Mouse (Mus musculus) kidney, postnatal 4 days (tissue): ENCODE data around the gene Thbs1.
A peak's percentile ranks its signal among the peaks of the same experiment; 100 is the strongest.

Experiments
- DNase-seq, 2 experiments: peaks; one replicate each; pipeline ENCODE4 v3.0.0; 2021; ENCODE audit warnings: mixed read lengths in 2 of 2

Gene Thbs1

DNA sequence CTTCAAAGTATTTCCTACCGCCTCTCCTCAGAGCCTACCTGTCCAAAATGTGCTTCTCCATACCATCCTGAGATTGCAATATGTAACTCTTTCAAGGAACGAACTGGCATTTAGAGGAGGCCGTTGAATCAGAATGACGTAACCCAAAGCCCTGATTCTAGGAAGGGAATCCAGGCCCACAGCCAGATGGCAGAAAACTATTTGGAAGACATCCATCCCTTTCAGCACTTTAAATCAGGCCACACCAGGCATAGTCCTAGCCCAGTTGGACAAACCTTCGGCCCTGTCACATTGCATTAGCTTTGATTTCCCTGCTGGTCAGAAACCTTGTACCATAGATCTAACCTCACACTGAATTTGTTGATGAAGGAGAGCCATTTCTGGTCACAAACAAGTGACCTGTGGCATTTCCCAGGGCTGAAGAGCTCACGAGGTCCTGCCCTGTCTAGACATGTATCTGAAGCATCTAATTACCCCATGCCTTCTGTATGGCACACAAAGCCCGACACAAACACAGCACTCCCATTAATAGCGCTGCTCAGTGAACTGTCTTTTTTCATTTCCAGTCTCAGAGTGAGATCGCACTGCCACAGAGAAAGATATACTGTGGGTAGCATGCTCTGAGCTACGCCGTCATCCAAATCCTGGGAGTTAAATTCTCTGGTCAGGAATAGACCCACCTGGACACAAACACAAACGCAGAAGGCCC is 38.3 kb downstream of the Thbs1 start:
- peak; percentile 34 to 44 for DNase-seq

DNA sequence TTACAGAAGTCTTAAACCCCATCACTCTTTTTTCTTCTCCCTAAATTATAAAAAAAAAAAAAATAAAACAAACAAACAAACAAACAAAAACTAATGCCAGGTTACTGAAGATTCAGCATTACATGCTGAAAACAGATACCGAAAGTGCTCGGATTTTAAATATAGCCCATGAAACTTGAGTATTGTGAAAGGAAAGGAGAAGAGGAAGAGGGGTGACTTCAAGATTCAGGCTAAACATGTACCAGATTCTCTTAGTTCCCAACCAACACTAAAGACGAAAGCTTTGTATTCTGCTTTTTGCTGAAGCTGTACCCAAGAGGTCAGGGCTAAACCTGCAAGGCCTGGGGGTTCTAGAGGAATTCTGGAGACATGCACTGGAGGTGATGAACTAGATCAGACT is 46.4 kb downstream of the Thbs1 start:
- DNase-seq, result no peak

DNA sequence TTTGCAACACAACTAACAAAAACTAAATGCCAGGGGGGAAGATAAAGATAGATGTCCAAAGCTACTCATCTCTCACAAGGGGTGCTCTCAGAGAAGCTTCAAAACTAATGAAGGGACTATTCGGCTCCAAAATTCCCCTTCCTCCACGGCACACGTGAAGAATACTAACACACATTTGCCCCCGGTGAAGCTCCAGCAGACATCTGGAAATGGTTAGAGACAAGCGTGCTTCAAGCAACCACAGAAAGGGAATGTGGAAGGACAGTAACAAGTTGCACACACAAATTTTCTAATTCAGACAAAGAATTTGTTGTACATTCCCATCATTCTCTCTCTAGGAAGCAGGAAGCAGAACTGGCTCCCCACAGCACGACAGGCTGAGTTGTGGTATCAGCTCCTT is 47.5 kb downstream of the Thbs1 start:
- no peak for DNase-seq

DNA sequence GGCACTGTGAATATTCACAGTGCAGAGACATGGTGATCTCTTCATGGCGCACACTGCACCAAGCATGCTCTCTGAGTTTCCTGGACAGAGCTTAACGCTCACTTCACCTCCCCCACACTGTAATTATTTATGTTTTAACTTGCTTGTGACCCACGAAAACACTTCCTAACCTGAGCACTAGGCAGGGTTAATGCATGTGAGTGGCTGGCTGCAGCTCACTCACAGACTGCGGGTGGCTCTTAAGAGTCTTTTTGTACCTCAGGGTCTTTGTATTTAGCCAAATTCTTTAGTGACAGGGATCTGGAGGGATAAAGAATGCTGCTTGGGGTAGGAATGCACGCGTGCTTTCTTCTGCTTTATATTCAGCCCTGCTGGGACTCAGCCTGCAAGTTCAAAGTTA is 48.9 kb downstream of the Thbs1 start:
- no peak for DNase-seq

- DNase-seq, result no peak
Observed at GRCm38 (mm10) chr2:118160991-118161390, 49.3 kb downstream of the Thbs1 start.

DNA sequence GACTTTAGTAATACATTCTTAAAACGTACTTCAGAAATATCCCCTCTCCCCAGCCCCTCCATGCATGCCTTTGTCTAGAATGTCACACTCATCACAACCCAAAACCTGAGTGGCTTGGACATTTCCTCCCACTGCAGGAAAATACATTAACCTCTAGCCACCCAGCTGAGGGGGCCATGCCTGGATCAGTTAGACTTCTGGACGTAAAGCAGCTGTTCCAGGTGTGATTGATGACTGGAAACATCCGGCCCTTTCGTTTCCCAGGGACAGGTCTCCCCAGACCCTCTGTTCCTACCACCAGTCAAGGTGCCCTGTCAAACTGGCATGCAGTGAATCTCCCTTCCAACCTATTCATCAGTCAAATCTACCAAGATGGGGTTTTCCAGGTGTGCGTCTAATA is 50.8 kb downstream of the Thbs1 start:
- no peak for DNase-seq

- no peak for DNase-seq
Observed at GRCm38 (mm10) chr2:118164137-118164536, 52.5 kb downstream of the Thbs1 start.

DNA sequence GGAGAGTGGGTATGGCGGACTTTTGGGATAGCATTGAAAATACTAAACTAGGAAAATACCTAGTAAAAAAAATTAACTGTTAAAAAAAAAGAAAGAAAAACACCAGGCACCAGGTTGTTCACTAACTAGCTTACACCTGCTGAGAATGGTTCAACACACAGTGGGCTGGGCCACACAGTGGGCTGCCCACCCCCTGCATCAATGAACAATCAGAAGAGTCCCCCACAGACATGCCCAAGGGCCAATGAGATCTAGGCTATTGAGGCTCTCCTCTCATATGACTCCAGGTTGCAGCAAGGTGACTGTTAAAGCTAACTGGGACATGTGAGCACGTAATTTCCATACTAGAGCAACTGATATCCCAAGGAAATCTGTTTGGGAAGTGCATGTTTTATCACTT is 54.0 kb downstream of the Thbs1 start:
- DNase-seq, result no peak

DNA sequence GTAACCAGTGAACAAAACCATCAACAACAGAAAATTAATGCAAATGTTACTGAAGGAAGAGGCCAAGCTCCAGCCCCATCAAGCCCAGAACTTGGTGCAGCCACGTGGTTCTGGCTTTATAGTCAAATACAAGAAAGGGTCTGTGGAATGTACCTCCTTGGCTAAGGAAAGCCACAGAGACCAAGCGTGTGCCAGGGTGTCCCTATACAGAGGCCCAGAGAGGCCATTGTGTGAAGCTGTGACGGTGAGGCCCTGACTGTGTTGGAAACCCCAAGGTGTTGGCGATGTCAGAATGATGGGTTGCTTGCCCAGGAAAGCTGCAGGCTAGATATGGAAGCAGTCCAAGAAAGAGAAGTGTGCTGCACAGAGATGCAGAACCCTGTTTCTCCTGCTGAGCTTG is 56.1 kb downstream of the Thbs1 start:
- no peak for DNase-seq

DNA sequence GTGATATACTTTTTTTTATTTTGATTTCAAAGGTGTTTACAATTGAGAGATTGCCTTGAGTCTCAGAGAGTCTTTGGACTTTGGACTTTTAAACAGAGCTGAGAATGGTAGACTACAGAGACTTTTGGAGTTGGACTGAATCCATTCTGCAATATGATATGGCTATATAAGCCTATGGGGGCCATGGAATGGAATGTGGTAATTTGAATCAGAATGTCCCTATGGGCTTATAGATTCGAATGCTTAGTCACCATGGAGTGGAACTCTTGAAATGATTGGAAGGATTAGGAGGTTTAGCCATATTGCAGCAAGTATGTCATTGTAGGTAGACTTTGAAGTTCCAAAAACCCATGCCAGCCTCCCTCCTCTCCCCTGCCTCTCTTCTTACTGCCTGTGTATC is 56.5 kb downstream of the Thbs1 start:
- DNase-seq, result no peak

DNA sequence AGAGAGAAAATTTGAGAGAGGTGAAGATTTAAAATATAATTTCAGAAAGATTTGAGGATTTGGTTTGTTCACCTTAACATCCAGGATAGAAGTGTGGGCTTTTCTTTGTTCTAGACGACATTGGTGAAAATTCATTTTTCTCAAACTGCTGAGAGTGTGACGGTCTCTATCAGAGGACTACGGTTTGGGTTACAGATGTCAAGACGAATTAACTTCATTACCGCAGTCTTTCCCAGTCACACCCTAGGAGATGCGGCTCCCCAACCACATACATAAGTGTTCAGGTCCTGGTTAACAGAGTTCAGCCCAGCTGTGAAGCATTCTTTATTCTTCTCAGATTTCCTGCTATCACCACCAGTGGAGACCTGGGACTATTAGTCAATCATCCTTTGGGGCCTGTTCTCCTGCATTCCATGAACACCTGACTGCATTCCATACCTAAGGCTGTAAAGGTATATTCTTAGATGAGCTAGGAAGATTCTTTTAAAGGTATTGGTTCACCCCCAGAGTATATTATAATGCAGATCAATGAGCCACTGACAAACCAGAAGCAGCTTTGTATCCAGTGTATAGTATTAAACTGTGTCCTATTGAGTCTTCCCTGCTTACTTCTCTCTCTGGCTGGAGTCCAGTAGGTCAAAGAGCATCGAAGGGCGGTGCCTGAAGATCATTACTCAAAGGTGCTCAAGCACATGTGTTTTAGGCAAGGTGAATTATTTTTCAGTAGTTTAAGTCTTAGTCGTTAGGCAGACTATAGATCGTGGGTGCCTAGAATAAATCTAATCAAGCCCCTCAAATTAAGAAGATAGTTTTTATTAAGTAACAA is 63.1 kb downstream of the Thbs1 start:
- no peak for DNase-seq
